Mouse (Mus musculus) cortical plate, adult 2 months (tissue): ENCODE measurements around the gene Hephl1. TPM values are rescaled to one million over a fixed set of nuclear protein-coding genes. Genes with fewer than 3 reads are reported as not detected.
"Not testable (repeated sequence)": the region's sequence is repeated elsewhere in the genome, so short reads cannot be mapped to it uniquely, and the experiment has no call there.

Experiments used
- H3K27ac ChIP-seq: fragments of 200-500 bp; 2 replicates; pipeline ENCODE4 v1.5.1; 2012; ENCODE audit warnings: low read length, control low read depth, inconsistent platforms; ENCODE audit not compliant: insufficient read depth
- H3K4me1 ChIP-seq: fragments of 200-500 bp; 2 replicates; pipeline ENCODE4 v1.6.1; 2011; ENCODE audit warnings: low read length; ENCODE audit not compliant: control insufficient read depth, insufficient read depth
- H3K4me3 ChIP-seq: fragments of 200-500 bp; 2 replicates; pipeline ENCODE4 v1.5.1; 2011; ENCODE audit warnings: mild to moderate bottlenecking, low read length, control low read depth; ENCODE audit not compliant: insufficient read depth
- CTCF ChIP-seq: fragments of 200-500 bp; IDR thresholded peaks from 2 replicates; pipeline ENCODE4 v1.5.1; 2011; ENCODE audit warnings: mild to moderate bottlenecking, control low read depth, low read length; ENCODE audit not compliant: insufficient read depth; ENCODE audit errors: extremely low read depth
- POLR2A ChIP-seq: fragments of 200-500 bp; IDR thresholded peaks from 2 replicates; pipeline ENCODE4 v1.6.1; 2011; ENCODE audit warnings: mild to moderate bottlenecking, low read length, control low read depth; ENCODE audit not compliant: insufficient read depth; ENCODE audit errors: extremely low read depth
- polyA plus RNA-seq: library from polyadenylated mRNA; depleted of rRNA; stranded (reverse); fragments of >200 nt; gene quantifications from 2 replicates; pipeline ENCODE4 v1.2.3, GENCODE M21; 2012

The Hephl1 gene
- polyA plus RNA-seq, 1 experiment = not detected

DNA sequence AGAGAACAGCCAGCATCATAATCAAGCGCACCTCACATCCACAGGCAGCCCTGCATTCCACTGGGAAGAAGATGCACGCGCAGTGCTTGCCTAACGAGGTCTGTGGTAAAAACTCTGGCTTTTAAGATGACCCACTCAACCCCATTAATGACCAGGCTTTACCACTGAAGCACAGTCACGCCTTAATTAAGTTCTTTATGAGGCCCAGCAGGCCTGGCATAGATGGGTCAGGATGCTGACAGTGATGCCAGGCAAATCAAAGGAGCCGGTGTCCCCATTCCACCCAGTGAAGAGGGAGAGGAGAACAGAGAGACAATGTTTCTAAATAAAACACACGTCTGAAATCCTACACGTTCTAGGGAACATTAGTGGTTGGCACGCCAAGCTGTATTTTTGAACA is 3.8 kb downstream of the Hephl1 start:
- Histone ChIP-seq H3K4me3 (no peak overlapping the region), H3K27ac (no peak overlapping the region), H3K4me1 (no peaks in the 10 kb centered on the region)
- no peak for TF ChIP-seq POLR2A
- no peak for TF ChIP-seq CTCF

DNA sequence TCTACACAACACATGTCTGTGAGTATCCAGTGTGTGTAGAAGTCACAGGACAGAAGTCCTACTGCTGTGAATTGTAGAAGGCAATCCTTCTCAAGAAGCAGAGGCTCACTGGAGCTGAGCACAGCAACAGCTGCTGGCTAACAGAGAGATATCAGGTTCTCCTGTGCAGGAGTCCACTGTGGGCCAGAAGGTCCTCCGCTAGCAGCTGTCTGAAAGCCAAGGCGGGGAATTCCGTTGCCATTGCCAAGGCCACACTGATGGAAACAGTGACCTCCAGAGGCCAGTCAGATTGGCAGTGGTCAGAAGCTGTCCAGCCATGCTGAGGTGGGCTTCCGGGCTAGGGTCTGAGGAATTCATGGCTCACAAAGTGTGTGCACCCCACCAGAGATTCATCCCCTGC is 6.8 kb downstream of the Hephl1 start:
- TF ChIP-seq CTCF (no peak), POLR2A (no peak)
- H3K27ac ChIP-seq = no peak overlapping the region
- H3K4me1 ChIP-seq = no peaks in the 10 kb centered on the region
- no peak overlapping the region for H3K4me3 ChIP-seq

DNA sequence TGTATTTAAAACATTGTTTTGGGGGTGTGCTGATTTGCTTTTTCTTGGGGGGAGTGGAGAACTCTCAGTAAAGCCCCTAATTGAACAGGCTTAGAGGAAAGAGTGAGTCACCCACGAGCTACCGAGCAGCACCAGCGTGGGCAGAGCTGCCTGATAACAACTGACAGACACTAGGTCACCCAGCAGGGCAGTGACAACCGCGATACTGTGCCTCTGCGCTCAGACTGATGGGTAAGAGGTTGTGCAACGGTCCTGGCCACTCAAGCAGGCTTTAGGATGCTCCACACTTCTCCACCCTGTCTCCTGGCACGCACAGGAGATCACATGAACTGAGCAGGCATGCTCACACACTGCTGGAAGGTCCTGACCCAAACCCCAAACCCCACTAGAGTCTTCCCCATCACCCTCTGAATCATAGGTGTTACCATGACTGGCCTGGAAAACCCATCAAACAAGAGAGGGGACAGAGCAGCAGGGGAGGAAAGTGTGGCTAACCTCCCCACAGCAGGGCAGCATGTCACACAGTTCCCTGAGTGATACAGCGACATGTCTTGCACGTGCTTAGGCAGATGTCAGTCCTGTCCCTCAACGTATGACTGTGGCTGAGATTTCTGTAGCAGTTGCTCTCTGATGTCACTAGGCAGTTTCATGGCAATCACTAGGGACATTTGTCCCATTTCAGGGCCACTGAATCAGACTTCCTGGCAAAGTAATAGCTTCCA is 8.2 kb downstream of the Hephl1 start:
- TF ChIP-seq POLR2A (no peak), CTCF (no peak)
- Histone ChIP-seq H3K27ac (no peak overlapping the region), H3K4me1 (no peaks in the 10 kb centered on the region), H3K4me3 (no peak overlapping the region)

- no peak overlapping the region for H3K4me3 ChIP-seq
- no peaks in the 10 kb centered on the region for H3K4me1 ChIP-seq
- TF ChIP-seq POLR2A = no peak
- TF ChIP-seq CTCF = no peak
- H3K27ac ChIP-seq = no peak overlapping the region
These were observed 10.3 kb downstream of the Hephl1 start for GRCm38 (mm10) chr9:15101531-15102161.

DNA sequence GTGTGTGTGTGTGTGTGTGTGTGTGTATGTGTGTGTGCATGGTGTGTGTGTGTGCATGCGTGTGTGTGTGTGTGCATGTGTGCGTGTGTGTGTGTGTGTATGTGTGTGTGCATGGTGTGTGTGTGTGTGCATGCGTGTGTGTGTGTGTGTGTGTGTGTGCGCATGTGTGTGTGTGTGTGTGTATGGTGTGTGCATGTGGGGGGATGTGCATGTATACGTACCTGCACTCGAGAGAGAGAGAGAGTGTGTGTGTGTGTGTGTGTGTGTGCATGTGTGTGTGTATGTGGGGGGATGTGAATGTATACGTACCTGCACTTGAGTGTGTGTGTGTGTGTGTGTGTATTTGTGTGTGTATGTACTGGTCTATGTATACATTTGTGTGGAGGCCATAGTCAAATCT is 13.5 kb downstream of the Hephl1 start:
- H3K4me3 ChIP-seq, H3K27ac ChIP-seq, H3K4me1 ChIP-seq: not testable (repeated sequence)

DNA sequence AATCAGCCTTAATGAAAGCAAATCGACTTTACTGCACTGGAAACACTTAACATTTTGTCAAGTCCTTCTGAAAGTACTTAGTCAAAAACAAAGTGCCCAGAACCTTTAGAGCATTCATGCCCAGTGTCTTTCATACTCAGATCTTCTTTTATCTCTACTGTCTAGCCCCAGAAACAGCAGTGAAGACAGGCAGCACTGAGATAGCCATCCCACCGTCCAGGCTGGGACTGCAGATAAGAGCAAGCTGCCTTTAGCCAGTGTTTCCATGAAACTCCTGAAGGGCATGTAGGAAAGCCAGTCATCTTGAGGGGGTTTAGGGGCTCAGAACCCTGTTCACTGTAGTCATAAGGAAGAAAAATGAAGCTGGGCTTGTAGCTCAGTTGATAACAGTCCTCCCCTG is 14.7 kb downstream of the Hephl1 start:
- Histone ChIP-seq H3K4me1 (no peaks in the 10 kb centered on the region), H3K27ac (no peak overlapping the region), H3K4me3 (no peak overlapping the region)
- TF ChIP-seq CTCF (no peak), POLR2A (no peak)

- Histone ChIP-seq H3K27ac (no peak overlapping the region), H3K4me3 (no peak overlapping the region), H3K4me1 (no peaks in the 10 kb centered on the region)
- TF ChIP-seq POLR2A = no peak
- TF ChIP-seq CTCF = no peak
These were observed 15.7 kb downstream of the Hephl1 start for GRCm38 (mm10) chr9:15096161-15096560.

DNA sequence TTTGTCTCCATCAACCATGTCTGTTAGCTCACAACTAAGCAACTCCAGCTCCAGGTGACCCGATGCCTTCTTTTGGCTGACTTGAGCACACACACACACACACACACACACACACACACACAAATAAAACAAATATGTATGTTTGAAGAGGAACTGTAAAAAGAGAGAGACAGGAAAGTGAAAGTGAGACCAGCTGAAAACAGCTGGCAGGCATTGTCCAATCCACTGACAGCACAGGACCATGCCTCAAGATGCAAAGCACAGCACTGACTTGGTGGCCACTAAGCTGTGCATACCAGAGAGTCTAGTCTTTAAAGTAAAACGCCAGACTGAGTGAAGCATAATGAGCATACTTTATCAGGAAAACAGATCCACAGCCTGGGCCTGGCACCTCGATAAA is 16.7 kb downstream of the Hephl1 start:
- H3K4me3 ChIP-seq = no peak overlapping the region
- H3K27ac ChIP-seq = no peak overlapping the region
- H3K4me1 ChIP-seq = no peaks in the 10 kb centered on the region
- TF ChIP-seq POLR2A (no peak), CTCF (no peak)

DNA sequence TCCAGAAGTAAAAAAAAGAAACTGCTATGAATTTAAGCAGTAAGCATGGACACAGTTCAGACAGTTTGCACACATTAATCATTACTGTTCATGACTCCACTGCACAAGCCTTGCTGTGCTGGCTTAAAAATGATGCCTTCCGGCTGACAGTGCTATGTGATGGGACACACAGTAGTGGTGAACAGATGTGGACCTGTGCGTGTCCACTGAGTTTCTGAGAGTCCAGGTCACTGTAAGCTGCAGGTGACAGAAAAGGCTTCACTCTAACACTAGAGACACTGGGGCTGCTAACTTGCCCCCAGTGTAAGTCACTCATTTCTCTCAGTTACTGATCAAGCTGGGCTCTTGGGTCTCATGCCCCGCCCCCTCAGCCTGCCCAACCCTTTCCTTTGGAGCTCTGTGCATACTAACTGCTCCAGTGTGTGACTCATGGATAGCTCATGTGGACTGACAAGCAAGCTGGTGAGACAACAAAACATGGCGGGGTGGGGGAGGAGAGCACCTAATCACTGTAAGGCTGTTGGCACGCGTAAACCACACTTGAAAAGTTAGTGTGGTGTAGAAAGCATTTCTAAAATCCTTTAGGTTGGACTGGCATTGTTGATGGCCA is 43.1 kb downstream of the Hephl1 start:
- peaks cover 2% of the 10 kb centered on the region; the same call in 1 of the 2 replicates for H3K4me1 ChIP-seq
- no peak overlapping the region for H3K4me3 ChIP-seq
- TF ChIP-seq CTCF = no peak
- TF ChIP-seq POLR2A = no peak
- no peak overlapping the region for H3K27ac ChIP-seq
